Mouse (Mus musculus) kidney, postnatal 14 days (tissue): ENCODE measurements around the gene Clstn3.
"Not testable (repeated sequence)": the region's sequence is repeated elsewhere in the genome, so short reads cannot be mapped to it uniquely, and the experiment has no call there.

ENCODE experiments used
- DNase-seq: peaks from one replicate; pipeline ENCODE4 v3.0.0; 2022; ENCODE audit warnings: mixed read lengths

The Clstn3 gene

GRCm38 (mm10) chr6:124408355-124408754 is 56.2 kb downstream of the Clstn3 start:
- DNase-seq, result no peak

GRCm38 (mm10) chr6:124407180-124407579 is 57.4 kb downstream of the Clstn3 start:
- DNase-seq, result no peak

- DNase-seq, result peak; percentile 26
Observed at GRCm38 (mm10) chr6:124406326-124406725, 58.3 kb downstream of the Clstn3 start.

GRCm38 (mm10) chr6:124399738-124400137 is 64.9 kb downstream of the Clstn3 start:
- DNase-seq, result no peak

- not testable (repeated sequence) for DNase-seq
Observed at GRCm38 (mm10) chr6:124394991-124395390, 69.6 kb downstream of the Clstn3 start.
